Mouse (Mus musculus): ENCODE measurements around the gene Atg9b.

The Atg9b gene

DNA sequence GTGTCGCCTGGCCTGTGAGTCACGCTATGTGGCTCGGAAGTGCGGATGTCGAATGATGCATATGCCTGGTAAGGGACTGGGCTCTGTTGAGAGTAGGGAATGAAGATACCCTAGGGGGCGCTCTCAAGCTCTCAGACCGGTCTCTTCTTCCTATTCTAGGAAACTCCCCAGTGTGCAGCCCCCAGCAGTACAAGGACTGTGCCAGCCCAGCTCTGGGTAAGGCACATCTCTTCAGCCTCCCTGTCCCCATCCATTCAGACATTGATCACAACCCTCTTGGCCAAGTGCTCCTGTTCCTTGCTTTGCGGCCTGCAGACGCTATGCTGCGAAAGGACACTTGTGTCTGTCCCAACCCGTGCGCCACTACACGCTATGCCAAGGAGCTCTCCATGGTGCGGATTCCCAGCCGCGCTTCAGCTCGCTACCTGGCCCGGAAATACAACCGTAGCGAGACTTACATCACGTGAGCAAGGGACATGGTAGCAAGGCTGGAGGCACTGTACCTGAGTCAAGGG lies 24.3 kb upstream of the Atg9b start:
- ChIA-PET POLR2A (interaction anchor here (0.5 to 4.0 kb wide), 47 partner anchors 8 to 356 kb away, joined by 3 to 27 read pairs (median 4); partner anchors contain the start of genes Tmub1 (in 4 of the 4), Abcb8 (in 2 of the 4), Atg9b (in 2 of the 4) and Fastk (in 2 of the 4)), CTCF (interaction anchor here (0.5 to 5.0 kb wide), 87 partner anchors 8 to 595 kb away, joined by 3 to 76 read pairs (median 5); partner anchors contain the start of genes Abcb8 (in 4 of the 4), Tmub1 (in 4 of the 4), Atg9b (in 3 of the 4) and Fastk (in 3 of the 4))

DNA sequence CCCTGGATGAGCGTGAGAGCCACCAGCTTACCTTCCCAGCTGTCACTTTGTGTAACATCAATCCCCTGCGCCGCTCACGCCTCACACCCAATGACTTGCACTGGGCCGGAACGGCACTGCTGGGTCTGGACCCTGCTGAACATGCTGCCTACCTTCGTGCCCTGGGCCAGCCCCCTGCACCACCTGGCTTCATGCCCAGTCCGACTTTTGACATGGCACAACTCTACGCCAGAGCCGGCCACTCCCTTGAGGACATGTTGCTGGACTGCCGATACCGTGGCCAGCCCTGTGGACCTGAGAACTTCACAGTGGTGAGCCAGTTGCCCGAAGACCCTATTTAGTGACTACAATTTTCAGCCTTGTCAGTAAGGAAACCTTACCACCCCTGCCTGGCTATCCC lies 22.0 kb upstream of the Atg9b start:
- CTCF ChIA-PET: interaction anchor here in 3 of 4 experiments (0.6 to 5.0 kb wide), 9 partner anchors 12 to 97 kb away, joined by 3 to 76 read pairs (median 4); partner anchors contain the start of genes Abcb8 (in 2 of the 3) and Atg9b (in 1 of the 3)
- POLR2A ChIA-PET: interaction anchor here in 2 of 4 experiments (0.6 to 4.0 kb wide), 11 partner anchors 9 to 69 kb away, joined by 3 to 26 read pairs (median 4); partner anchors contain the start of genes Cdk5 (in 2 of the 2) and Slc4a2 (in 2 of the 2)

DNA sequence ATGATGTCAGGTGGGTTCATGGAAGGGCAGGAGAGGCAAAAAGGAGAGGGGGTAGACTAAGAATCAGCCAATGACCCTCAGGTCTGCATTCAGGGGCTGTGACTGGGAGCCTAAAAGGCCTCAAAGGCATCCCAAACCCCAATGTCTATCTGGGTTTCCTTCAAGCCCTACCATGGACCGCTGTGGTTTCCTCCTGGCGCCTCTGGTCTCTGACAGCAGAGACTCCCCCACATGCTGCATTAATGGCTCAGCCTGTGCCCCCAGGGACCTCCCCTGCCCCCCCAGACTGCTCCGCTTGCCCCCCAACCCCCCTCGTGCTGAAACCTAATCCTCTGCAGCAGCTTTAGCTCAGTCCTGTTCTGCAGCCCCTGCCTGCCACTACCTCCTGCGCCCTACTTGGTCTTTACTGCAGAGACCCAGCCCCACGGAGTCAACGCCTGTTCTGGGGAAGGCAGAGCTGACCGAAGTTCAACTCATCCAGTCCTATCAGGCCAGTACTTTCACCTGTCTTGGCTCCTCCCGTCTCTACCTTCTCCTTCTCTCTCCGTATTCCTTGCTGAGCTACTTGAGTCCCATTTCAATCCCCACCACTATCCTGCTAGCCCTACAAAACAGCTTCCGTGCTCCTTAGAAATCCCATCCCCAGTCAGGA lies 21.2 kb upstream of the Atg9b start, which contains the start of gene Asic3:
TSS of gene Asic3 (plus strand) at position 351 of the 652 bp plus-strand sequence.
- ChIA-PET CTCF (interaction anchor here in 3 of 4 experiments (1.0 to 5.0 kb wide), 8 partner anchors 13 to 97 kb away, joined by 3 to 76 read pairs (median 4); partner anchors contain the start of genes Abcb8 (in 2 of the 3) and Atg9b (in 1 of the 3)), POLR2A (interaction anchor here in 3 of 4 experiments (0.6 to 2.8 kb wide), 13 partner anchors 10 to 94 kb away, joined by 3 to 10 read pairs (median 3); partner anchors contain the start of genes Cdk5 (in 2 of the 3) and Slc4a2 (in 2 of the 3))

DNA sequence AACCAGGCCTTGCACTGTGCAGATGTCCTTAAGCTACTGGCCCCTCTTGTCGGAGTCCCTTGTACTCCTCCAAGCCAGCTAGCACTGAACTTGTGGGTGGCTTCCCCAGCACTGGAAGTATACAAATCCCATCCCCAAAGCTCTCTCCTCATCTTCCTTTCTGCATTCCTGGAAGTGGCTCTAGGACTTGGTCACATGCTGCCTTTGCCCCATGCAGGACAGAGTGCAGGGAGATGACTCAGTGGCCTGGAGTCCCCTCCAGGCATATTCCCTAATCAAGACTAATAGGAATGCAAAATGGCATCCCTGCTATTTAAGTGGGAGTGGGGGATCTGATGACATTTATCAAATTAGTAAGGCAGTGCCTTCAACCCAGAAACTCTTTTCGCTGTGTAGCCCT lies 20.1 kb upstream of the Atg9b start:
- POLR2A ChIA-PET: interaction anchor here in 2 of 4 experiments (1.2 to 2.8 kb wide), 4 partner anchors 11 to 18 kb away, joined by 3 to 10 read pairs (median 8); partner anchors contain the start of genes Cdk5 (in 2 of the 2) and Slc4a2 (in 2 of the 2)
- CTCF ChIA-PET: interaction anchor here in 1 of 4 experiments (1.5 kb wide), 1 partner anchor 15 kb away, joined by 4 read pairs; no protein-coding TSS in a partner anchor

DNA sequence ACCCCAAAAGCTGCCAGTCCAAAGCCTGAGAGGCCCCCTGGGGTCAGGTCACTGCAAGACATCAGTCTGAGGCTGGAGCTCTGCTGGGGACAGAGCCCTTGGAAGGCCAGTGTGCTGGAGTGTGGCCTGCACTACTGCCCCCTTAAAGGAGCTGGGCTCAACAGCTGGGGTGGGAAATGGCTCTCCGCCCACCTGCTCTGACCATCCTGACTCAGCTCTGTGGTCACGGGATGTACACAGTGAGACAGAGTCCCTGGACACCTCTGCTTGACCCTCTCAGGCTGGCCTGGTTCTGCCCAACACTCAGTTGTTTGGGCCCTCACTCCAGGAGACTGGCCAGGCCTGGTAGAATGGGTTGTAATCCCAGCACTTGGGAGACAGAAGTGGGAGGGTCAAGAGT lies 17.5 kb upstream of the Atg9b start:
- ChIA-PET POLR2A (interaction anchor here in 3 of 4 experiments (0.5 to 5.2 kb wide), 11 partner anchors 10 to 543 kb away, joined by 3 to 25 read pairs (median 5); partner anchors contain the start of genes Cdk5 (in 2 of the 3), Slc4a2 (in 2 of the 3) and Abcb8 (in 1 of the 3)), CTCF (interaction anchor here in 3 of 4 experiments (0.6 to 1.7 kb wide), 6 partner anchors 12 to 969 kb away, joined by 3 to 13 read pairs (median 4); partner anchors contain the start of gene Abcb8 (in 2 of the 3))

DNA sequence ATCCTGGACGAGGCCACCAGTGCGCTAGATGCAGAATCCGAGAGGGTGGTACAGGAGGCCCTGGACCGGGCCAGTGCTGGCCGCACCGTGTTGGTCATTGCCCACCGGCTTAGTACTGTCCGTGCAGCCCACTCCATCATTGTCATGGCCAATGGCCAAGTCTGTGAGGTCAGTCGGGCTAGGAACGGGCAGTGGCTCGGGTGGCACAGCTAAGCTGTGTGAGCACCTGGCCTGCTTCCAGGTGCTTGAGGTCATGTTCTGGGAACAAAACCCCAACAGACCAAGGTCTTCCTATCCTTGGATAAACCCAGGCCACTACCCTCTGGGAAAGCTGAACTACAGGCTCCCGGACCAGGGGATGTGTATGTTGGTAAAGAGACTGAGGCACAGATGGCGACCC lies 16.7 kb upstream of the Atg9b start:
- ChIA-PET CTCF (interaction anchor here in 3 of 4 experiments (0.6 to 2.5 kb wide), 7 partner anchors 8 to 77 kb away, joined by 3 to 13 read pairs (median 4); partner anchors contain the start of gene Abcb8 (in 1 of the 3)), POLR2A (interaction anchor here (0.5 to 5.2 kb wide), 10 partner anchors 9 to 542 kb away, joined by 3 to 25 read pairs (median 5); partner anchors contain the start of genes Abcb8 (in 1 of the 4), Cdk5 (in 1 of the 4) and Slc4a2 (in 1 of the 4))

DNA sequence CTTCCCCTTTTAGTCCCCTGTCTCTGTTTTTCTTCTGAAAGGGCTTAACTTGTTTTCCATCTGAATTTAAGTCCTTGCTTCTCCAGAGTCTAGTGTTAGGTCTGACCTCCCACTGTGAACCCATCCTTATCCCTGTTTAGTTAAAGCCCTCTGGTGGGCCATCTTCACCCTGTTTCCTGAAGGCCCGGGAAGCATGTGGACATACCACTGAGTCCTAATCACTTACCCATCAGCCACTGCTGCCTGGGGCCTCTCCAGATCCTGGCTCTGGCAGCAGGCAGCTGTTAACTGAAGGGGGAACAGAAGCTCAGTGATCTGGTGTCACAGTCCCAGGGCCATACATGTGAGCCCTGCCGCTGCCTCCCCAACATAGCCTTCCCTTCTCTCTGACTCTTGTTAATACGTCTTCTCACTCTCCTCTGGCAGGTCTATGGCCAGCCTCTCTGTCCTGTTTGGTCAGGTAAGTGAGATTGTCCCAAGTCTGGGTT lies 13.5 kb upstream of the Atg9b start:
- CTCF ChIA-PET: interaction anchor here in 3 of 4 experiments (0.8 to 8.0 kb wide), 6 partner anchors 9 to 12 kb away, joined by 3 to 35 read pairs (median 7); partner anchors contain the start of gene Abcb8 (in 2 of the 3)
- POLR2A ChIA-PET: interaction anchor here in 1 of 4 experiments (0.7 to 5.6 kb wide), 3 partner anchors 9 to 11 kb away, joined by 3 to 26 read pairs (median 8); partner anchors contain the start of gene Abcb8

DNA sequence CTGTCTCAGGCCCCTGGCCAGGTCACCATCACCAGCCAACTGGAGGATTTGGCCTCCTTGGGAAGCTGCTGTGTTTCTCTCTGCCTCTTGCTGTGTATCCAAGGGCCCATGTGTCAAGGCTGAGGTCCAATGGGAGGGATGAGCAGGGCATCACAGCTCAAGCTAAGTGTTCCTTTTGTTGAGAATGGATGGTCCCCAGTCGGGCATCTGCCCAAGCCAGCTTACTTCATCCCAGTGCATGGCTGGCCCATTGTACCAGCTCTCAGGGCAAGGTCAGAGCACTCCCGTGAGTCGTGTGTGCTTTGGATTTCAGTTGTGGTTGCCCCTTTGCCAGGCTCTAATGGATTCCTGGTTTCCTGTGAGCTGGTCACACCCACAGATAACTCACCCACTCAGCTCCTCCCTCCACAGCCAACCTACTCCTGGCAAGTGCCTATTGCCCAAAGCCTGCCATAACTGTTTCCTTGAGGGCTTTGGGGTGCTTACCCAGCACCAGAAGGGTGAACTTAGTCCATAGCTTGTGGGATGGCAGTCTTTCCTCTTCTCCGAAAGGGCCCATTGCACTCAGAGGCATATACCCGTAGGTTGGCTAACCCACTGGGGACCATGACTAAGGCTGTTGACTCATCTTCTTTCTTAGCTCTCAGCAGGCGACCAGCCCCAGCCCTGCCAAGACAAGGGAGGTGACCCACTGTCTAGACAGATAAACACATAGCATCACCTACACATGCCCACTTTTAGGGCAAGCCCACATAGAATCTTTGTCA lies 12.8 kb upstream of the Atg9b start:
- ChIA-PET CTCF (interaction anchor here in 2 of 4 experiments (0.8 to 8.0 kb wide), 4 partner anchors 11 kb away, joined by 3 to 35 read pairs (median 10); partner anchors contain the start of gene Abcb8 (in 2 of the 2)), POLR2A (interaction anchor here in 3 of 4 experiments (0.7 to 5.6 kb wide), 5 partner anchors 8 to 12 kb away, joined by 3 to 26 read pairs (median 6); partner anchors contain the start of gene Abcb8 (in 1 of the 3))

DNA sequence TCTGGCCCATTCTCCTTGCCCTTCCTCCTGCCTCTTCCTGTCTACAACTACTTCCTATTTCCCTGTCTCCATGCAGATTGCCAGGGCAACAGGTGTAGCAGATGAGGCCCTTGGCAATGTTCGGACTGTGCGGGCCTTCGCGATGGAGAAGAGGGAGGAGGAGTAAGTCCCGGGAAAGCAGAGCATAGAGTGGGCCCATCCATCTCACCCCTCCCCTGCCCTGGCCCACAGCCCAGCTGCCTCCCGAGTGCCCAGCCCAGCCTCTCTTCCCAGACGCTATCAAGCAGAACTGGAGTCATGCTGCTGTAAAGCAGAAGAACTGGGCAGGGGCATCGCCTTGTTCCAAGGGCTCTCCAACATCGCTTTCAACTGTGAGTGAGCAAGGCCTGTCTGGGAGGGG lies 10.0 kb upstream of the Atg9b start:
- ChIA-PET POLR2A (interaction anchor here in 1 of 4 experiments (1.1 kb wide), 1 partner anchor 42 kb away, joined by 3 read pairs; no protein-coding TSS in a partner anchor), CTCF (interaction anchor here in 1 of 4 experiments (8.0 kb wide), 1 partner anchor 14 kb away, joined by 35 read pairs; no protein-coding TSS in a partner anchor)

DNA sequence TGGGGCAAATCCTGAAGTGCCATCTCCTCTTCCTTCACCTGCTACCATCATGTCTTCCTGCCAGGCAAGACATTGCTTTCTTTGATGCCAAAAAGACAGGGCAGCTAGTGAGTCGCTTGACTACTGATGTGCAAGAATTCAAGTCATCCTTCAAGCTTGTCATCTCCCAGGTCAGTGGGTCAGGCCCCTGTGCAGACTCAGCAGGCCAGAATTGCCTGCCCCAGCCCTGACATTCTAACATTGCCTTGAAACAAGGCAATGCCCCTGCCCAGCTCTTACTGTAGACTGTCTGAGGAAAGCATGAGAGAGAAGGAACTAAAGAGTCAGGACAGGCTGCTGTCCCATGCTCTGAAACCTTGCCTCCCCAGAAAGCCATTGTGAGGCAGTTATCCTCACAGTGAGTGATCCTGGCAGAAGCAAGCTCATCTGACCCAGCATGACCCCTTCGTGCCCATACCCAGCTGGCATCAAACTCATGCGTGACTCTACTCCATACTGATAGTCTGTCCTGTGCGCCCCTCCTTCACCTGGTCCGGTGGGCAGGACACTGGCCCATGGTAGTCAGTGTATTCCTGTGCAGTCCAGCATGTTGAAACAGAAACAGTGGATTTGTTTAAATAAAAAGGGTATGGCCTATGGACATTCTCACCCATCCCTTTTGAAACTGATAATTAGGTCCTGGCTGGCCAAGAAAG lies 9.1 kb upstream of the Atg9b start:
- ChIA-PET CTCF (interaction anchor here in 3 of 4 experiments (0.6 to 8.0 kb wide), 7 partner anchors 15 to 584 kb away, joined by 3 to 35 read pairs (median 4); no protein-coding TSS in a partner anchor), POLR2A (interaction anchor here in 2 of 4 experiments (0.9 to 2.0 kb wide), 7 partner anchors 12 to 64 kb away, joined by 3 to 6 read pairs (median 3); partner anchors contain the start of gene Asic3 (in 2 of the 2))

DNA sequence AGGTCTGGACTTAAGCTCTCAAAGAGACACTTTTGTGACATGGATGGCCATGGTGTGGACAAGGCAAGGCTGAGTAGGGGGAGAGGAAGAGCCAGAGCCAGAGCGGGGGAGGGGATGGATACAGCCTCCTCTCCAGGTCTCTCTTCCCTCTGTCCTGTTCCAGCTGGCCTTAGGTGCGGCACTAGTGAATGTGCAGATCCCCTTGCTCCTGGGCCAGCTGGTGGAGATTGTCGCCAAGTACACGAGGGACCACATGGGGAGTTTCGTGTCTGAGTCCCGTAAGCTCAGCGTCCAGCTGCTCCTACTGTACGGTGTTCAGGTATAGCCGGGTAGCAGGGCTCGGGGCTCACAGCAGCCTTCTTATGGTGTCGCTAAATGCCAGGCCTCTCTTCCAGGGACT lies 8.4 kb upstream of the Atg9b start:
- POLR2A ChIA-PET: interaction anchor here in 2 of 4 experiments (0.9 to 2.0 kb wide), 11 partner anchors 9 to 64 kb away, joined by 3 to 6 read pairs (median 4); partner anchors contain the start of gene Asic3 (in 2 of the 2)
- CTCF ChIA-PET: interaction anchor here (0.6 to 8.0 kb wide), 12 partner anchors 8 to 584 kb away, joined by 3 to 35 read pairs (median 4); no protein-coding TSS in a partner anchor

DNA sequence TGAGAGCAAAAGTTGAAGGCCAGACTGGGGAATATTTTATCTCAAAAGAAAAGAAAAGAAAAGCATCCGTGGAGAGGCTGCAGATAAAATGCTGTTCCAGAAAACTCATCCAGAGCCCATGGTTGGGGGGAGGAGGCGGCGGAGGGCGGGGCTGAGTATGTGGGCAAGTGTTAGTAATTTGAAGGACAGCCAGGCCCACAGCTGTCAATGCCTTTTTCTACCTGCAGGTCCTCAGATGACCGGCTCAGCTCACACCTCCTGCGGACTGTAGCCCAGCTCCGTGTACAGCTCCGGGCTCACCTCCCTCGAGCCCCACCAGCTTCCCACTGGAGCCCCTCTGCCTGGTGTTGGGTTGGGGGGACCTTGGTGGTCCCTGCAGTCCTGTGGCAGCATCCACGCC lies 7.7 kb upstream of the Atg9b start:
- POLR2A ChIA-PET: interaction anchor here in 2 of 4 experiments (0.6 to 2.0 kb wide), 14 partner anchors 9 to 235 kb away, joined by 3 to 6 read pairs (median 4); no protein-coding TSS in a partner anchor
- CTCF ChIA-PET: interaction anchor here (0.9 to 8.0 kb wide), 9 partner anchors 9 to 85 kb away, joined by 3 to 35 read pairs (median 4); no protein-coding TSS in a partner anchor

DNA sequence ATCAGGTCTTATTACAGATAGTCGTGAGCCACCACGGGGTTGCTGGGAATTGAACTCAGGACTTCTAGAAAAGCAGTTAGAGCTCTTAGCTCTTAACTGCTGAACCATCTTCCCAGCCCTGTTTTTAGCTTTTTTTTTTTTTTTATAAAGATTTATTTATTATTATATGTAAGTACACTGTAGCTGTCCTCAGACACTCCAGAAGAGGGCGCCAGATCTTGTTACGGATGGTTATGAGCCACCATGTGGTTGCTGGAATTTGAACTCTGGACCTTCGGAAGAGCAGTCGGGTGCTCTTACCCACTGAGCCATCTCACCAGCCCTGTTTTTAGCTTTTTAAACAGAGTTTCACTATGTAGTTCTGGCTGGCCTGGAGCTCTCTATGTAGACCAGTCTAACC lies 4.3 kb upstream of the Atg9b start:
- ChIA-PET POLR2A (interaction anchor here in 3 of 4 experiments (0.6 to 3.8 kb wide), 11 partner anchors 8 to 84 kb away, joined by 3 to 25 read pairs (median 4); partner anchors contain the start of genes Asic3 (in 1 of the 3), Cdk5 (in 1 of the 3) and Slc4a2 (in 1 of the 3)), CTCF (interaction anchor here (0.6 to 7.5 kb wide), 42 partner anchors 9 to 519 kb away, joined by 3 to 76 read pairs (median 4); partner anchors contain the start of genes Agap3 (in 1 of the 4), Asic3 (in 1 of the 4), Fastk (in 1 of the 4) and Nos3 (in 1 of the 4))

DNA sequence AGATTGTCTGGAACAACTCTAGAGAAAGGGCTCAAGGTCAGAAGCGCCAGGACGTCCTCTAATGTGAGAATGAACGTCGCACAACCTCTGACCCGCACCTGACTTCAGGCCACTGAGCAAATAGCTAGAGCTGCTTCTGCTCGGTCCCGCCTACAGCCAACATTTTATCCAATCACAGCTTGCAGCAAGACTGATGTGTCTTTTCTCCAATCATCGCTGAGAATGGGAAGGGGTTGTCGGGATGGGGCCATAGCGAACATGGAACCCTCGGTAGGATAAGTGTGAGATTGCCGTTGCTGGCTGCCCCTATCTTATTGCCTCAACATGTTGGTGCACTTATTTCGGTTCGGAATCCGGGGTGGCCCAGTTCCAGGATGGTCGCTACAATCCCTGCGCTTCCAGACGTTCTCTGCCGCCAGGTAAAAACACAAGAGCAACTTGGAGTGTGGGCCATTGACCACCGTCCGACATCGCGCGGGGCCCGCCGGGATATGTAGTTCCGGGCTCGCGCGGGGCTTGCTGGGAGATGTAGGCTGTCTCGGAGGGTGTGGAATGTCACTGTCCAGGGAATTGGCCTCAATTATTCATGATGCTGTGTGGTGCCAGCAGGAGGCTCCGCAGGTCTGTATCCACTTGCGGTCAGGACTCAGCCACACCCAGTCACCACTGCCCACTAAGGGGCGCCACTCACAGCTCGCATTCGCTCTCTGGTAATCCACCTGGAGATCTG lies 2.4 kb upstream of the Atg9b start:
- ChIA-PET CTCF (interaction anchor here (0.6 to 7.5 kb wide), 103 partner anchors 9 to 909 kb away, joined by 3 to 76 read pairs (median 5); partner anchors contain the start of genes Fastk (in 3 of the 4), Asic3 (in 2 of the 4), Cdk5 (in 2 of the 4) and Slc4a2 (in 2 of the 4)), POLR2A (interaction anchor here (0.5 to 4.0 kb wide), 73 partner anchors 9 to 979 kb away, joined by 3 to 65 read pairs (median 4); partner anchors contain the start of genes Abcf2 (in 2 of the 4), Fastk (in 2 of the 4), Tmub1 (in 2 of the 4) and Agap3 (in 1 of the 4))

Measured in embryonic stem cell, embryonic (primary cell).